Mouse (Mus musculus): ENCODE data around the gene Mesd. TPM values are rescaled to one million over a fixed set of nuclear protein-coding genes. Genes with fewer than 3 reads are reported as not detected.
A peak's percentile ranks its signal among the peaks of the same experiment; 100 is the strongest.
"Not testable (repeated sequence)": the region's sequence is repeated elsewhere in the genome, so short reads cannot be mapped to it uniquely, and the experiment has no call there.

Gene Mesd
- polyA plus RNA-seq, 1 experiment from 2014 or later: 85.1 TPM

GRCm38 (mm10) chr7:83882633-83883275, 1.5 kb upstream of the Mesd start:
- peak overlapping the region; percentile 87 for H3K9ac ChIP-seq (replicated peaks)
- peak overlapping the region; percentile 95 for H3K27ac ChIP-seq (replicated peaks)
- H3K9me3 ChIP-seq: peaks cover 2% of the 10 kb centered on the region; the same call in 1 of the 2 replicates
- peaks cover 59% of the 10 kb centered on the region for H3K4me1 ChIP-seq
- H3K4me2 ChIP-seq (replicated peaks): peak overlapping the region; percentile 87
- 19% methylated on average over 56 of the region's 56 CpGs for WGBS
- peaks cover 6% of the 10 kb centered on the region; the same call in 1 of the 2 replicates for H3K36me3 ChIP-seq
- peak overlapping the region; percentile 62 for H3K4me3 ChIP-seq
- peak; percentile 10 for ATAC-seq (ENCODE audit: low FRiP score, low read depth)
- 0 out of 2 replicates have a peak, but pooled peaks cover 6% of the 10 kb centered on the region for H3K27me3 ChIP-seq

GRCm38 (mm10) chr7:83883276-83884020, 818 bp upstream of the Mesd start:
- WGBS: under 1% methylated on average over 71 of the region's 91 CpGs
- Histone ChIP-seq H3K36me3 (peaks cover 6% of the 10 kb centered on the region; the same call in 1 of the 2 replicates), H3K4me1 (peaks cover 52% of the 10 kb centered on the region), H3K9ac (replicated peaks) (peak overlapping the region; percentile 87), H3K27ac (replicated peaks) (peak overlapping the region; percentile 95), H3K27me3 (0 out of 2 replicates have a peak, but pooled peaks cover 6% of the 10 kb centered on the region), H3K9me3 (peaks cover 2% of the 10 kb centered on the region; the same call in 1 of the 2 replicates), H3K4me3 (peak overlapping the region; percentile 62), H3K4me2 (replicated peaks) (peak overlapping the region; percentile 87)
- ATAC-seq (ENCODE audit: low FRiP score, low read depth): peak; percentile 72

- H3K27me3 ChIP-seq: 0 out of 2 replicates have a peak, but pooled peaks cover 6% of the 10 kb centered on the region
- ATAC-seq (ENCODE audit: low FRiP score, low read depth): no peak; the same call in 1 of the 2 replicates
- H3K4me1 ChIP-seq: peaks cover 36% of the 10 kb centered on the region
- H3K9ac ChIP-seq (replicated peaks): peak overlapping the region; percentile 87; the same call in 1 of the 2 replicates
- peak overlapping the region; percentile 87 for H3K4me2 ChIP-seq (replicated peaks)
- peak overlapping the region; percentile 95 for H3K27ac ChIP-seq (replicated peaks)
- peaks cover 6% of the 10 kb centered on the region; the same call in 1 of the 2 replicates for H3K36me3 ChIP-seq
- 50% methylated on average over 6 of the region's 6 CpGs for WGBS
- peaks cover 2% of the 10 kb centered on the region; the same call in 1 of the 2 replicates for H3K9me3 ChIP-seq
- peak overlapping the region; percentile 62 for H3K4me3 ChIP-seq
Observed at GRCm38 (mm10) chr7:83884921-83885532, 761 bp downstream of the Mesd start.

GRCm38 (mm10) chr7:83885835-83886234, 1.6 kb downstream of the Mesd start:
- H3K9ac ChIP-seq (replicated peaks): no peak overlapping the region
- H3K27me3 ChIP-seq: 0 out of 2 replicates have a peak, but pooled peaks cover 6% of the 10 kb centered on the region
- no peak for ATAC-seq (ENCODE audit: low FRiP score, low read depth)
- 92% methylated on average over 4 of the region's 4 CpGs for WGBS
- H3K36me3 ChIP-seq: peaks cover 6% of the 10 kb centered on the region; the same call in 1 of the 2 replicates
- H3K4me2 ChIP-seq (replicated peaks): no peak overlapping the region
- H3K27ac ChIP-seq (replicated peaks): no peak overlapping the region
- H3K4me1 ChIP-seq: peaks cover 32% of the 10 kb centered on the region
- peaks cover 2% of the 10 kb centered on the region; the same call in 1 of the 2 replicates for H3K9me3 ChIP-seq
- H3K4me3 ChIP-seq: no peak overlapping the region

- Histone ChIP-seq H3K4me3 (no peak overlapping the region), H3K4me1 (peaks cover 26% of the 10 kb centered on the region), H3K9ac (replicated peaks) (no peak overlapping the region), H3K4me2 (replicated peaks) (no peak overlapping the region), H3K27ac (replicated peaks) (no peak overlapping the region), H3K9me3 (peaks cover 2% of the 10 kb centered on the region; the same call in 1 of the 2 replicates), H3K27me3 (0 out of 2 replicates have a peak, but pooled peaks cover 6% of the 10 kb centered on the region), H3K36me3 (peaks cover 6% of the 10 kb centered on the region; the same call in 1 of the 2 replicates)
- 92% methylated on average over 6 of the region's 6 CpGs for WGBS
- ATAC-seq (ENCODE audit: low FRiP score, low read depth): no peak
Observed at GRCm38 (mm10) chr7:83886366-83887129, 2.3 kb downstream of the Mesd start.

- Histone ChIP-seq H3K27ac (replicated peaks) (no peak overlapping the region), H3K27me3 (no peaks in the 10 kb centered on the region), H3K9me3 (no peaks in the 10 kb centered on the region), H3K4me3 (no peak overlapping the region), H3K9ac (replicated peaks) (no peak overlapping the region), H3K4me1 (peaks cover 24% of the 10 kb centered on the region), H3K4me2 (replicated peaks) (no peak overlapping the region), H3K36me3 (no peaks in the 10 kb centered on the region)
- WGBS: 64% methylated on average over 3 of the region's 3 CpGs
- ATAC-seq (ENCODE audit: low FRiP score, low read depth): no peak
Observed at GRCm38 (mm10) chr7:83889383-83889782, 5.1 kb downstream of the Mesd start.

GRCm38 (mm10) chr7:83889946-83890345, 5.7 kb downstream of the Mesd start:
- not testable (repeated sequence) for H3K4me3 ChIP-seq; H3K27ac ChIP-seq (replicated peaks); H3K9ac ChIP-seq (replicated peaks); H3K9me3 ChIP-seq; H3K4me2 ChIP-seq (replicated peaks); H3K27me3 ChIP-seq; ATAC-seq (ENCODE audit: low FRiP score, low read depth); H3K36me3 ChIP-seq
- 89% methylated on average over 5 of the region's 5 CpGs for WGBS
- peaks cover 21% of the 10 kb centered on the region for H3K4me1 ChIP-seq

- Histone ChIP-seq H3K9me3 (no peaks in the 10 kb centered on the region), H3K9ac (replicated peaks) (peak overlapping the region; percentile 83), H3K4me3 (peak overlapping the region; percentile 79), H3K27ac (replicated peaks) (peak overlapping the region; percentile 84), H3K4me2 (replicated peaks) (peak overlapping the region; percentile 81), H3K27me3 (no peaks in the 10 kb centered on the region), H3K4me1 (peaks cover 17% of the 10 kb centered on the region), H3K36me3 (peaks cover 12% of the 10 kb centered on the region)
- 4% methylated on average over 44 of the region's 44 CpGs for WGBS
- ATAC-seq (ENCODE audit: low FRiP score, low read depth): peak; percentile 97
Observed at GRCm38 (mm10) chr7:83891433-83892332, 7.4 kb downstream of the Mesd start.

- peak; percentile 64; the same call in 1 of the 2 replicates for ATAC-seq (ENCODE audit: low FRiP score, low read depth)
- WGBS: 0% methylated on average over 20 of the region's 21 CpGs
- Histone ChIP-seq H3K4me1 (peaks cover 17% of the 10 kb centered on the region), H3K4me2 (replicated peaks) (peak overlapping the region; percentile 81), H3K27me3 (no peaks in the 10 kb centered on the region), H3K27ac (replicated peaks) (peak overlapping the region; percentile 84), H3K9ac (replicated peaks) (peak overlapping the region; percentile 83), H3K9me3 (no peaks in the 10 kb centered on the region), H3K36me3 (peaks cover 16% of the 10 kb centered on the region), H3K4me3 (peak overlapping the region; percentile 79)
Observed at GRCm38 (mm10) chr7:83892333-83892669, 8.0 kb downstream of the Mesd start.

GRCm38 (mm10) chr7:83894348-83894747, 10.1 kb downstream of the Mesd start:
- Histone ChIP-seq H3K4me1 (peaks cover 17% of the 10 kb centered on the region), H3K36me3 (peaks cover 36% of the 10 kb centered on the region), H3K4me2 (replicated peaks) (no peak overlapping the region), H3K9ac (replicated peaks) (no peak overlapping the region), H3K4me3 (no peak overlapping the region), H3K9me3 (no peaks in the 10 kb centered on the region), H3K27ac (replicated peaks) (no peak overlapping the region), H3K27me3 (no peaks in the 10 kb centered on the region)
- no peak for ATAC-seq (ENCODE audit: low FRiP score, low read depth)
- 94% methylated on average over 1 of the region's 1 CpGs for WGBS

All from midbrain, embryonic 12.5 days (tissue).